Mouse (Mus musculus): Measurements from ENCODE around the gene Alg9.
A peak's percentile ranks its signal among the peaks of the same experiment; 100 is the strongest.

Gene Alg9

GRCm38 (mm10) chr9:50855133-50855766, 80.4 kb downstream of the Alg9 start:
- no peak for DNase-seq

- DNase-seq: no peak
Measured at GRCm38 (mm10) chr9:50855780-50856179, 81.0 kb downstream of the Alg9 start.

- peak; percentile 96 for DNase-seq
Measured at GRCm38 (mm10) chr9:50856341-50857081, 81.7 kb downstream of the Alg9 start.

- DNase-seq: no peak
Measured at GRCm38 (mm10) chr9:50857082-50857641, 82.3 kb downstream of the Alg9 start.

GRCm38 (mm10) chr9:50858681-50859080, 83.9 kb downstream of the Alg9 start:
- no peak for DNase-seq

GRCm38 (mm10) chr9:50861119-50861839, 86.5 kb downstream of the Alg9 start:
- DNase-seq: no peak

- DNase-seq: no peak
Measured at GRCm38 (mm10) chr9:50863824-50864223, 89.0 kb downstream of the Alg9 start.

GRCm38 (mm10) chr9:50864877-50865276, 90.1 kb downstream of the Alg9 start:
- DNase-seq: no peak

GRCm38 (mm10) chr9:50865803-50866202, 91.0 kb downstream of the Alg9 start:
- DNase-seq: peak; percentile 55

- no peak for DNase-seq
Measured at GRCm38 (mm10) chr9:50867015-50867414, 92.2 kb downstream of the Alg9 start.

- no peak for DNase-seq
Measured at GRCm38 (mm10) chr9:50868182-50868581, 93.4 kb downstream of the Alg9 start.

- no peak for DNase-seq
Measured at GRCm38 (mm10) chr9:50873210-50873609, 98.4 kb downstream of the Alg9 start.

- no peak for DNase-seq
Measured at GRCm38 (mm10) chr9:50874031-50874430, 99.2 kb downstream of the Alg9 start.

GRCm38 (mm10) chr9:50875470-50875869, 100.7 kb downstream of the Alg9 start:
- no peak for DNase-seq

- no peak for DNase-seq
Measured at GRCm38 (mm10) chr9:50876287-50876686, 101.5 kb downstream of the Alg9 start.

- DNase-seq: no peak
Measured at GRCm38 (mm10) chr9:50877431-50877830, 102.6 kb downstream of the Alg9 start.

- DNase-seq: no peak
Measured at GRCm38 (mm10) chr9:50882183-50882582, 107.4 kb downstream of the Alg9 start.

- no peak for DNase-seq
Measured at GRCm38 (mm10) chr9:50884093-50884492, 109.3 kb downstream of the Alg9 start.

GRCm38 (mm10) chr9:50884741-50885599, 110.2 kb downstream of the Alg9 start:
- DNase-seq: no peak

- no peak for DNase-seq
Measured at GRCm38 (mm10) chr9:50885600-50885987, 110.8 kb downstream of the Alg9 start.

GRCm38 (mm10) chr9:50886870-50887269, 112.1 kb downstream of the Alg9 start:
- no peak for DNase-seq

GRCm38 (mm10) chr9:50887351-50887750, 112.5 kb downstream of the Alg9 start:
- DNase-seq: no peak

- no peak for DNase-seq
Measured at GRCm38 (mm10) chr9:50889211-50889610, 114.4 kb downstream of the Alg9 start.

All from thymus, postnatal 25 days (tissue).